Mouse (Mus musculus) ovary, postnatal 36 days (tissue): Measurements from ENCODE around the gene Drd3.

ENCODE experiments used
- DNase-seq: peaks from one replicate; pipeline ENCODE4 v3.0.0; 2022; ENCODE audit warnings: low spot score, mixed read lengths

Gene Drd3

GRCm38 (mm10) chr16:43753751-43754150, at the start of gene Drd3:
TSS of gene Drd3 (plus strand) at chr16:43754026.
- DNase-seq = peak; percentile 39

GRCm38 (mm10) chr16:43708335-43709061, 45.3 kb upstream of the Drd3 start:
- DNase-seq = no peak

GRCm38 (mm10) chr16:43709062-43709413, 44.8 kb upstream of the Drd3 start:
- no peak for DNase-seq

- no peak for DNase-seq
Measured at GRCm38 (mm10) chr16:43709432-43710133, 44.2 kb upstream of the Drd3 start.

GRCm38 (mm10) chr16:43710134-43710475, 43.7 kb upstream of the Drd3 start:
- DNase-seq = no peak

GRCm38 (mm10) chr16:43710651-43711050, 43.2 kb upstream of the Drd3 start:
- no peak for DNase-seq

- DNase-seq = no peak
Measured at GRCm38 (mm10) chr16:43711361-43711760, 42.5 kb upstream of the Drd3 start.

- DNase-seq = no peak
Measured at GRCm38 (mm10) chr16:43724444-43724843, 29.4 kb upstream of the Drd3 start.

GRCm38 (mm10) chr16:43729506-43730221, 24.2 kb upstream of the Drd3 start:
- DNase-seq = no peak

- no peak for DNase-seq
Measured at GRCm38 (mm10) chr16:43730281-43730680, 23.5 kb upstream of the Drd3 start.

- no peak for DNase-seq
Measured at GRCm38 (mm10) chr16:43732496-43732895, 21.3 kb upstream of the Drd3 start.

- no peak for DNase-seq
Measured at GRCm38 (mm10) chr16:43732900-43733299, 20.9 kb upstream of the Drd3 start.

- no peak for DNase-seq
Measured at GRCm38 (mm10) chr16:43737933-43738332, 15.9 kb upstream of the Drd3 start.

GRCm38 (mm10) chr16:43740936-43741335, 12.9 kb upstream of the Drd3 start:
- no peak for DNase-seq

GRCm38 (mm10) chr16:43748424-43748823, 5.4 kb upstream of the Drd3 start:
- no peak for DNase-seq

GRCm38 (mm10) chr16:43752900-43753299, 926 bp upstream of the Drd3 start:
- DNase-seq = no peak

- DNase-seq = no peak
Measured at GRCm38 (mm10) chr16:43772358-43772757, 18.5 kb downstream of the Drd3 start.

- no peak for DNase-seq
Measured at GRCm38 (mm10) chr16:43772766-43773165, 18.9 kb downstream of the Drd3 start.

- DNase-seq = no peak
Measured at GRCm38 (mm10) chr16:43773506-43773905, 19.7 kb downstream of the Drd3 start.

- DNase-seq = no peak
Measured at GRCm38 (mm10) chr16:43776886-43777285, 23.1 kb downstream of the Drd3 start.

GRCm38 (mm10) chr16:43799541-43799940, 45.7 kb downstream of the Drd3 start:
- no peak for DNase-seq

GRCm38 (mm10) chr16:43800119-43800721, 46.4 kb downstream of the Drd3 start:
- no peak for DNase-seq

- no peak for DNase-seq
Measured at GRCm38 (mm10) chr16:43801137-43801536, 47.3 kb downstream of the Drd3 start.
